ENCODE assay signal across 13 mouse cellular contexts in the genomic region with DNA sequence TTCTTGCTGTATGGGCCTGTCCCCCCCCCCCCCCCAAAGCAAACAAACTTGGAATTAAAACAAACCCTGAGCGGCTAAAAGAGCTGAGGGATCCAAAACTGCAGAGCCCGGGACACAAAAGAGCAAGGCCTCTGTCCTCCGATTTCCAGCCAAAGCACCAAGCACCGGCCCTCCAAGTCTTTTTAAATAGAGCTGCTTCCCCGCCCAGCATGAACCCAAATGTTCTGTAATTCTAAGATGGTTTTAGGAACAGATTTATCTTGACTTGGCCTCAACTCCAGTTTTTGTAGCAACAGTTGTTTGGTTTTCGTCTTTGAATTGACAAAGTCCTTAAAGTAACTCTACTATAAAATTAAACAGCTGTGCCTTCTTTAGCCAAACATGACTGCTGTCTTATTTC.
DNase-seq lines count a peak whose midpoint lies in the region; ATAC-seq lines count a peak whose summit lies in the region.
"Had no signal": no experiment of that assay in that cellular context is flagged by ENCODE, and none has a peak within 500 bp of the region (broad histone marks: within the 10 kb centered on the region; RNA-seq: fewer than 3 reads in every experiment).

No protein-coding gene starts in this region.

- H3K36me3 ChIP-seq in embryonic facial prominence, embryonic 12.5 days = 0 out of 2 replicates have a peak, but pooled peaks cover 3% of the 10 kb centered on the region
- peaks cover 7% of the 10 kb centered on the region; the same call in 1 of the 2 replicates for H3K36me3 ChIP-seq in embryonic facial prominence, embryonic 10.5 days (replicated peaks)
- H3K36me3 ChIP-seq: hindbrain, embryonic 10.5 days; midbrain, embryonic 15.5 days had no signal

- H3K9me3 ChIP-seq in embryonic facial prominence, embryonic 12.5 days = 0 out of 2 replicates have a peak, but pooled peaks cover 7% of the 10 kb centered on the region
- peaks cover 4% of the 10 kb centered on the region; the same call in 1 of the 2 replicates for H3K9me3 ChIP-seq in embryonic facial prominence, embryonic 10.5 days
- H3K9me3 ChIP-seq: midbrain, embryonic 15.5 days had no signal

- no peak for DNase-seq in embryonic facial prominence, embryonic 10.5 days (ENCODE audit: low spot score)
- DNase-seq in kidney, adult 9 months = peak; percentile 40
- DNase-seq in kidney, adult 8-10 months = no peak
- DNase-seq in urinary bladder, postnatal 14 days (ENCODE audit: low spot score) = peak; percentile 28
- no peak for DNase-seq in urinary bladder, postnatal 36 days (ENCODE audit: low spot score in 2 of 2)
- DNase-seq in right cerebral cortex, postnatal 10 days (ENCODE audit: low spot score in 2 of 2) = no peak
- no peak for DNase-seq in frontal cortex, postnatal 36 days (ENCODE audit: low spot score in 2 of 2)
- DNase-seq: cerebellum, adult 11 months; liver, postnatal 0 days; right cerebral cortex, adult 18-20 months had no signal

- H3K4me1 ChIP-seq in embryonic facial prominence, embryonic 12.5 days = peaks cover 23% of the 10 kb centered on the region; the same call in 1 of the 2 replicates
- peaks cover 19% of the 10 kb centered on the region for H3K4me1 ChIP-seq in embryonic facial prominence, embryonic 10.5 days

- 49% methylated on average over 6 of the region's 6 CpGs for WGBS in embryonic facial prominence, embryonic 12.5 days
- WGBS in embryonic facial prominence, embryonic 10.5 days = 54% methylated on average over 6 of the region's 6 CpGs

- no peaks in the 10 kb centered on the region for H3K27me3 ChIP-seq in embryonic facial prominence, embryonic 12.5 days
- no peaks in the 10 kb centered on the region for H3K27me3 ChIP-seq in embryonic facial prominence, embryonic 10.5 days (replicated peaks; ENCODE audit: low read depth, poor library complexity, severe bottlenecking)
- H3K27me3 ChIP-seq: midbrain, embryonic 15.5 days had no signal

- ATAC-seq in embryonic facial prominence, embryonic 12.5 days (ENCODE audit: insufficient number of reproducible peaks, insufficient read depth, low FRiP score, low TSS enrichment) = no peak
- ATAC-seq: midbrain, embryonic 15.5 days had no signal

- peak overlapping the region; percentile 0; the same call in 1 of the 2 replicates for H3K27ac ChIP-seq in embryonic facial prominence, embryonic 12.5 days
- H3K27ac ChIP-seq in embryonic facial prominence, embryonic 10.5 days (replicated peaks) = no peak overlapping the region
- H3K27ac ChIP-seq: midbrain, embryonic 15.5 days had no signal

- no peak overlapping the region for H3K9ac ChIP-seq in embryonic facial prominence, embryonic 12.5 days
- H3K9ac ChIP-seq: liver, postnatal 0 days; midbrain, embryonic 15.5 days had no signal

- no peak overlapping the region for H3K4me3 ChIP-seq in embryonic facial prominence, embryonic 12.5 days
- no peak overlapping the region for H3K4me3 ChIP-seq in embryonic facial prominence, embryonic 10.5 days
- H3K4me3 ChIP-seq: hindbrain, embryonic 10.5 days; midbrain, embryonic 15.5 days had no signal

- no peak overlapping the region for H3K4me2 ChIP-seq in embryonic facial prominence, embryonic 12.5 days (replicated peaks)
- H3K4me2 ChIP-seq: midbrain, embryonic 15.5 days had no signal

Comparison
In these comparisons a context has a peak if more than half of its experiments do, and no peak if none do; other contexts are left out.
1. DNase-seq: peak in kidney, adult 9 months (single experiment) and urinary bladder, postnatal 14 days (single experiment); none in embryonic facial prominence, embryonic 10.5 days (single experiment), kidney, adult 8-10 months (0 of 2), urinary bladder, postnatal 36 days (0 of 2), right cerebral cortex, postnatal 10 days (0 of 2) and frontal cortex, postnatal 36 days (0 of 2).